Mouse (Mus musculus) fibroblast of lung, adult 2 months (primary cell): ENCODE measurements at regions not wholly inside any gene's neighbourhood (a gene's known extent, or its start where the extent isn't known, plus 50 kb on each side); places are given as distances from the start of the nearest gene placed in this dataset.
"Not testable (repeated sequence)": the region's sequence is repeated elsewhere in the genome, so short reads cannot be mapped to it uniquely, and the experiment has no call there.

Experiments used
- DNase-seq: peaks from one replicate; pipeline ENCODE4 v3.0.0-alpha.2; 2011; ENCODE audit warnings: low read depth

DNA sequence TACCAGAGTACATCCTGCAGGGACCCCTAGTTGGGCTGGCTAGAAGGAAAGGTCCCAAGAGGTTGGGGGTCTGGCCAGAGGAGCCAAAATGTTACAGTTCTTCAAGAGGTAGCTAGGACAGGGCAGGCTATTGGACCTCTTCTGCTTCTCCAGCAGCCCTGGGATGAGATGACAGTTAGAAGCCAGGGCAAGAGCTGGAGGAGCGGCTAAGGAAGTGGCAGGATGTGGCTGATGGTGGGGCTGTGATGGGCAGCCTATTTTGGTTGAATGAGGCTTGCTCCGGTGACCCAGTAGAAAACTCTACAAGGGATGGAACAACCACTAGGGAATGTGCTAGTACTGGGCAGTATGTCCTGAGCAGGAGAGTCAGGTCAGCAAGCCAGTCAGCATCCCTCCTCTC lies 82.8 kb downstream of the Ddx11 start:
- no peak for DNase-seq

DNA sequence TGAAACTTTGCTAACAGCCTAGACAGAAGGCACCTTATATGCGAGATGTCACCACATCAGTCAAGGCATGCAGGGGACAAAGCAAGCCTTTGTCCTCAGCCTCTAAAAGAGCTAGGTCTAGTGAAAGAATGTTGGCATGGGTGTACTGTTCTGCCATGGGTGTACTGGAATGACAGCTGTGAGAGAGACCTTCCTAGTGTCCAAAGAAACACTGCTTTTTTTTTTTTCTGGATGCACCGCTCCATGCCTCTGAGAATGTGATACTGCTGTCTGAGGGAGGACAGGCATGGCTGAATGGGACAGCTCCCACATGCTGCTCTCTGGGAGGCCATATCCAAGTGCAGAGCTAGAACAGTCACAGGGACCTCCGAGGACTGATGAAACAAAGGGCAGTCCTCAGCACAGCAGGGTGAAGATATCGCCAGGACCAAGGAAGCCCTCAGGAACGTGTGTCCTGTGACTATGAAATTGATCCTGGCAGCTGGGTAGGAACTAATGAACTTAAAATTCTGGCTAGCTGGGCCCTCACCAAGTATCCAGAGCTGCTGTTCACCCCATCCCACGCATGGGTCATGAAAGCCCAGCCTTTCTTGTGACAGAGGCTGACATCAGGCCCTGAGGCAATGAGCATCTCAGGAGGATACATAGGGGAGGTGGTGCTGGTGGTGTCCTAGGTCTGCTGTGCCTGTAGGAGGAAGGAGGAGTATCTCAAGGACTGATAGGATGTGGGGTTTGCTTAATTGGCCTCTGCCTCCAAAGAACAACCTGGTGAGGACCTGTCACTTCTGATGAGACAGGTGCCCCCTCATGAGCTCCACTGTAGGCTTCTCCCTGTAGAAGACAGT lies 84.6 kb downstream of the Ddx11 start:
- DNase-seq, result not testable (repeated sequence)

DNA sequence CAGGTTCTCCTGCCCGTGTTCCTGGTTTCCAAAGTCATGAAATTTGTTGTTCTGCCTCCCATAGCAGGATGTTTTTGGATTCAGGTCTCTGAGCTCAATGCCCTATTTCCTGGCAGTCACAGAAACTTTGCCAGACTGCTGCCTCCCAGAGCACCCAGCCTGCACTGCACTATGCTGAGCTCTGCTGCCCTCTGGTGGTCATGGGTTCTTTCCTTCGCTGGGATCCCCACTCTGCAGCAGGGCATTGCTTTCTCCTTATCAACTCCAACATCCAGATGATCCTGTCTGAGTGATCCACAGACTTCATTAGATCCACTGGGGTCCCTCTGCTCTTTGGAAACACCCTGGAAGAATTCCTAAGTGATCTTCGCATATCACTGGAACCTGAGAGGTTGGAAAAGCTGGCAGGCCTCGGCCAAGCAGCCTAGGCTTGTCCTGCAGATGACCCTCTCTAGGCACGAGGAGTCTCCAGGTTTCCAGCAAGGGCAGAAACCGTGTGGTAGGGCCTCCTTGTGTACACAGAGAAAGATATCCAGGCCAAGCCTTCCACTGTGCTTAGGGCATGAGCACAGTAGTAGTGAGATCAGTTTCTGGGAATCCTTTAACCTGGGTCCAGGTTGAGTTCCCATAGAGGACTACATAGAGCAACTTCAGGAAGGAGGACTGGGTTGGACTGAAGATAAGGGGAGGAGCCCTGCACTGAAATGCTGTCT lies 85.6 kb downstream of the Ddx11 start:
- DNase-seq, result not testable (repeated sequence)

DNA sequence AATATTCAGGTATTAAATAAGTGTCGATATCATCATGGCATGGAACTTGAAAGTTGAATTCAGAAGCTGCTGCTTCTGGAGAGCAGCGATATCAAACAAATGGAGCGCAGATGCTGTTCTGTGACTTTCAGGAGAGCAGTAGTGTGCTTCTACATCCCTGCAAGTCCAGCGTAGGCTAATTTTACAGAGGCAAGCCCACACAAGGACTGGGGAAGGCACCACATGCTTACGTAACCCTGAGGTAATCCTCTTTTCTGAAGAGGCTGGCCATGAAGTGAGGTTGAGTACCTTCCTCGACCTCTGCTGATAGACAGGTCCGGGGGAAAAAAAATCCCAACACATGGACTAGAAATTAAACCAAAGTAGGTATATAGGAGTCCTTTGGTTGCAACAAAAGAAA lies 88.2 kb downstream of the Ddx11 start:
- no peak for DNase-seq

DNA sequence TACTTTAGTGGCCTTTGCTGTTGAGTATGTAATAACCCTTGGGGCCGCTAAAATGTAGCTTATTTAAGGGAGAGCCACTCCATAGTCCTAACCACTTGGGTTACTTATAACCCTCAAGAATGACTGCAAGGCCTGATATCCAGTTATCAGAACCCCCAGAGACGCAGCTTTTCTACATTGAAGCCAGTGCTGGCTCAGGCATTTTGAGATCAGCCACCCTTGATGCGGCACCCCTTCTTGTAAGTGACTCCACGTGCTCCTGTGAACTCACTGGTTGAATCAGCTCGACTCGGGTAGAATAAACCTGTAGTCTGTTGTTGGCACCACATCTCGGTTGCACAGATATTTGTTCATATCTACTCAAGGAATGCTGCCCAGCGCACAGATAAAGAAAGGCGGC lies 89.3 kb downstream of the Ddx11 start:
- no peak for DNase-seq

DNA sequence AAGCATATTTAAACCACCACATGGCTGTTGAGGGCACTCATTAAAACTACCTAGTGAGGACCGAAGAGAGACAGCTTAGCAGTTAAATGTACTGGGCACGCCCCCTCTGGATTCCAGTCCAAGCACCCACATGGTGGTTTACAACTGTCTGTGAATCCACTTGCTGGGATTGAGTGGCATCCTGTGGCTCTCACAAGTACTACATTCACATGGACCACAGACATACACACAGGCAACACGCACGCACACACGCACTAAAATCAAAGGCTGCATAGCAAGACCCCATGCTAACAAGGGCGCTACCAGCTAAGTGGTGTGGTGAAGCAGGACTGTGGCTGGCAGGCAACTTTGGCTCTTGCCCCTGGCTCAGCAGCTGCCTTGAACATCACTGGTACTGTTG lies 95.0 kb downstream of the Ddx11 start:
- no peak for DNase-seq

DNA sequence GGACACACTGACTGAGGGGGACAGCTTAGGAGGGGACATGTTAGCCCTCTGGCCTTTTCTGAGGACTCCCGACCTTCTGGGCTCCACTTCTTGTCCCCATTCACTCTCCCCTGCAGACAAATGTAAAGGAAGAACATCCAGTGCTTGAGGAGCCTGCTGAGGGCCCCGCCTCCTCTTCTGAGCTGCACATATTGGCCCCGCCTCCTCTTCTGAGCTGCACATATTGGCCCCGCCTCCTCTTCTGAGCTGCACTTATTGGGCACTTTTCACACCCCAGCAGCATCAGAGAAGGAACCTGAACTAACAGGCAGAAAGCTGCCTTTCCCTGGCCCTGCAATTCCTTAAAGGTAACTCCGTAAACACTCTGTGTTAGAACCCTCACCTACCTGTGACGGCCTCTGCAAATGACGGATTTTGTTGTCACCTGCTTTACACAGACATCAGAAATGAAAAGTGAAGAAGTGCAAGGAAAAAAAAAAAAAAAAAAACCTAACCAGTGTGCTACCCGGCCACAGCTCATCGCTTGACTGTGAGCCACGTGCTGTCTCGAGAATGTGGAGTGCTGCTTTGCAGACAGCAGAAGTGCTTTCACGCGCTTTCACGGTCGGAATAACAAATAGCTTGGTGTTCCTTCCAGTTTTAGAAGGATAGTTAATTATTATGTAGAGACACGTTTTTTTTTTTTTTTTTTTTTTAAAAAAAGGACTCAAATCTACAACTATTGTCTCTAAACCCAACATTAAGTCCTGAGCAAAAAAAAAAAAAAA lies 96.5 kb downstream of the Ddx11 start:
- DNase-seq, result no peak

DNA sequence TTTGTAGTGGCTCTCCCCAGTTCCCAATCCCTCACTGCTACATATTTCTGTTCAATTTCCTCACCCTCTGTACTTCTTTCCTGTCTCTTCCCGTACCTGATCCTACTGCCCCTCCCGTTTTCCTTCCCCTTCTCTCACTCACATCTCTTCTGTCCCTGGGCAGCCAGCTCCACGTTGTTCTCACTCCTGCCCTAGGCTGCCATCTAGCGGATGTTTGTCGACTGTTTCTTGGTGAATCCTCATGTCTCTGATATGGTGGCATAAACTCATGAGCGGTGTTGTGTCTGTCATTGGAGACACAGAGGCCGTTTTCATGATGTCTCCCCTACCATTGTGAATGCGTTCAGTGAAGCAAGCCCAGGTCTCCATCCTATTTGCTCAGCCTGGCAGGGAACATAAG lies 97.9 kb downstream of the Ddx11 start:
- peak; percentile 17 for DNase-seq

DNA sequence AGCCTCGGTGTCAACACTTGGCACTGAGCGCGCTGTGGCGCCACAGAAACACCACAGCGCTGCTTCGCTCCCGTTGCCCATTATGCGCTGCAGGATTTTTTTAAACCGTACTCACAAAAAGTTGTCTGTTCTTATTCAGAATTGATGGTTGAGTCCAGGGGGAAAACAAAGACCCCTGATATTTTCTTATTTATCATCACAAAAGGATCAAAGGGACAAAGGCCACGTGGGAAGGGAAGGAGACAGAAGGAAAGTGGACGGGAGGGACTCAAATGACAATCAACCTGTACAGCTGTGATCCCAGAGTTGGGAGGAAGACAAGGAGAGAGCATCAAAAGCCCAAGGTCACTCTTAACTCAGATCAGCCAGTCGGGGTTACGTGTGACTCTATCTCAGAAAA lies 100.4 kb downstream of the Ddx11 start:
- no peak for DNase-seq

DNA sequence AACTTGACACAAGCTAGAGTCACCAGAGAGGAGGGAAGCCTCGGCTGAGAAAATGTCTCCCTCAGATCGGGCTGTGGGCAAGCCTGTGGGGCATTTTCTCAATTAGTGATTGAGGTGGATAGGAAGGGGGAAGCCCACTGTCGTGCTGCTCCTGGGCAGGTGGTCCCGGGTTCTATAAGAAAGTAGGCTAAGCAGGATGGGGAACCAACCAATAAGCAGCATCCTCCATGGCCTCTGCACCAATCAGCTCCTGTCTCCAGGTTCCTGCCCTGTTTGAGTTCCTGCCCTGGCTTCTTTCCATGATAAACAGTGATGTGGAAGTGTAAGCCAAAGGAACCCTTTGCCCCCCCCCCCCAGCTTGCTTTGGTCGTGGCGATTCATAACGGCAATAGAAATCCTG lies 100.9 kb downstream of the Ddx11 start:
- no peak for DNase-seq

DNA sequence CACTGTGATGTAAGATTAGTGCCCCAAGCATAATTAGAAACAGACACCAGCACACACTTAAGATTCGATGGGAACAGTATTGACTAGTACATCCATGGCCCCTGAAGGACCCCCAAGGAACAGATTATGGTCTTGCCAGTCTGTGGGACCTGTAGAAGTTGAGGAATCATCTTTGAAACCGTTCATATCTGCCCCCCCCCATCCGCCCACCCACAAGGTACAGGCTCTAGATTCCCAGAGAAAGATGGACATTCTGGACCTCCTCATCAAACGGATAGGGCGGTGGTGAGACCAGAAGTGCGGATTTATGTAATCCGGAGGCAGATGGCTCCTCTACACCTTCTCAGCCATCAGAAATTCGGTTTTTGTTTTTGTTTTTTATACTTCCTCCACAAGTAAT lies 109.1 kb downstream of the Ddx11 start:
- DNase-seq, result no peak

DNA sequence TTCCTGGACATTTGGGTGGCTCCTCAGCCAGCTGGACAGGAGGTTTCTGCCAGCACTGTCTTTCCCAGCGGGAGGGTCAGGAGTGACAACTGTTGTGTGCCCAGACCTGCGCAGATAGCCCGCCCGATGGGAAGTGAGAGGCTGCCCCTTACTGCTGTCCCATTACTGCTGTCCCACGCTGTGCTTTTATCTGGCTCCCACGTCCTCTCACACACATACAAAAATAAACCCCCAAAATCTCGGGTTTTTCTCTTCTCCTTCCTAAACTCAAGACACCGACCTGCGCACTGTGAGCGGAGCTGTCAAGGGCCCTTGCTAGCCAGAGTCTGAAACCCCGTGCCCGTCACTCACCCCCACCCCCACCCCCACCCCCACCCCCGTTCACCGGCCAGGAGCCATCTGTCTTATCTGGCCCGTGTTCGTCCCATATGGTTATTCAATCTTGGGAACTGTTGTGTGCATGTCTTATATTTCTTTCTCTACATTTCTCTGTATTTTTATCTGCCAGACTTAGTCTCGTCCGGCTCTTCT lies 109.6 kb downstream of the Ddx11 start:
- no peak for DNase-seq

DNA sequence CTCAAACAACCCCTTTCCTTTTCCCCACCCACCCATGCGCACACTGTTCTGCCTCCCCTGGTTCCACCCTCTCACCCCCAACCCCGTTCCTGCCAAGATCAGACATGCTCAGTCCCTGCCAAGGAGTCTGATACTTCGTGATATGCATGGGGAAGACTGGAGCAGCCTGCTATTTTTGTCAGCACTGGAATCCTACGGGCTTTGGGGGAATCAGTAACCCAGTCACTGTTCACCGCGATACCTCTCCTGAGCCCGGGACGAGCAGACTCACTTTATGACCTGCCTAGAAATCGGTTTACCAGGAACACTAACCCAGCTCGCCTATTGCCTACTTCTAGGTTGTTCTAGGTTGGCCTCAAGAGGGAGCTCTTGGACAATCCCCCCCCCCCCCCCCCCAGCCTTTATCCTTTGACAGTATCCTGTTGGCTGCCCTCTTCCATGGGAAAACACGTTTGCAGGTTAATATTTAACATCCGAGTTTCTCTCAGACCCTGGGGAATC lies 110.2 kb downstream of the Ddx11 start:
- no peak for DNase-seq

DNA sequence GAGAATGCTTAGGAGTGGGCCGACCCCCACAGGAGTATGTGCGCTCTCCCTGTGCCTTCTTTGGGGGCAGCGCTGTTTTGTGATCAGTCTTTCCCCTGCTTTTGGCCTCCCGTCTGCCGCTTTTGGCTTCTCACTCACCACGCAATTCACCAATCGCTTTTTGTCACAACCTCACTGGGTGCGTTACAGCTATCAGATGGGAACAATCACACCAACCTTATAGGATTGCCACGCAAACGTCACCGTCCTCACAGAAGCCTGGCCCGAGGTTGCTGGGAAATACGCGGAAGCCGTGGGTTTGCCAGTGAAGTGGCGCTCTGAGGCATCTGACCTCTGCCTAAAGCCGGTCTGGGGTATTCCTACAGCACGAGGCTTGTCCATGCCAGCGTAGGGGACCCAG lies 111.1 kb downstream of the Ddx11 start:
- DNase-seq, result no peak

DNA sequence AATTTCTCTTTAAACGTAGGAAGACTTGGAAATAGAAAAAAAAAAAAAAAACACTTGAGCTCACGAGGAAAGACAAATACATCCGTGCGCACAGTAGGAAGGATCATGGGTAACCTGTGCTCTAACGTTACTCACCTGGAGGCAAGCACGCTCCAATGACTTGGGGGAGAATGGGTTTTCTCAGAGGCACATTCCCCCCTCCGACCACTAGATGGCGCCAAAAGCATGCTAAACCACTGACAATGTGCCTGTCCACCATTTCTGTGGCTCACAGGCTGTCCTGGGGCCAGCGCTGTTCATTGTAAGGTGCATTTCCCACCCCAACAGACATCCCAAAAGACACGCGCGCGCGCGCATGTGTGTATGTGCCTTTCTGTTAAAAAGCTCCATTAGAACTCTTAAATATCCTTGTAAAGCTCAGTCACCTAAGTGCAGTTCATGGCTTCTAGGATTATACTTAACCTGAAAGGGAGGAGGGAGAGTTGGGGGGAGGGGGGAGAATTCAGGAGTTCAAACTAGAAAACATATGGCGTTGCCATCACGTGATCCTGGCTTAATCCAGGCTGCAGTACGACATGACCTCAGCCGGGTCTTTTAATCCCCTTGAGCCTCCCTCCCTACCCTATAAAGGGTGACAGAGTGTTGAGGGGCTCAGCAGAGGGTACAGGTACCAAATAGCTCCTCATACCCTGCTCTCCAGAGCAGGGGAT lies 111.9 kb downstream of the Ddx11 start:
- peak; percentile 42 for DNase-seq

DNA sequence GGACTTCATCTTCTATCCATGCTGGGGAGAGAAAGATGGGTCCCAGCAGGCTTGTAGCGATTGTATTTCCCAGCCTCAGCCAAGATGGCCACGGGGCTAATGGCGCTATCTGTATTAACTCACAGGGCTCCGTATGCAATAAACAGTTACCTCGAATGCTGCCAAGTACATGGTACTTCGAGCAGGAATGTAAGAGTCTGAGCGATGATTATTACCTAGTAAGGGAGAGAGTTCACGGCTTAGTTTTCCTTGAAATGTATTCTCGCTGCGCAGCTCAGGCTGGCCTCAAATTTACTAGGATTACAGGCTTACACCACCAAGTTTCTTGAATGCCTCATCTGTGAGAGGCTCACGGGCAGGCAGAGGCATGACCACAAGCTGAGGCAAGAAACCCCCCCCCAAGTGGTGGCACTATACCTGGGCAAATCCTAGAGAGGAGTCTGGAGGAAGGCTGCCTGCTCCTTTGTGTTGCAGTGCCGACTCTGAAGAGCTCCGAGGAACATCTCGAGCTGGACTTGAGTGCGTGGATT lies 112.6 kb downstream of the Ddx11 start:
- DNase-seq, result no peak

DNA sequence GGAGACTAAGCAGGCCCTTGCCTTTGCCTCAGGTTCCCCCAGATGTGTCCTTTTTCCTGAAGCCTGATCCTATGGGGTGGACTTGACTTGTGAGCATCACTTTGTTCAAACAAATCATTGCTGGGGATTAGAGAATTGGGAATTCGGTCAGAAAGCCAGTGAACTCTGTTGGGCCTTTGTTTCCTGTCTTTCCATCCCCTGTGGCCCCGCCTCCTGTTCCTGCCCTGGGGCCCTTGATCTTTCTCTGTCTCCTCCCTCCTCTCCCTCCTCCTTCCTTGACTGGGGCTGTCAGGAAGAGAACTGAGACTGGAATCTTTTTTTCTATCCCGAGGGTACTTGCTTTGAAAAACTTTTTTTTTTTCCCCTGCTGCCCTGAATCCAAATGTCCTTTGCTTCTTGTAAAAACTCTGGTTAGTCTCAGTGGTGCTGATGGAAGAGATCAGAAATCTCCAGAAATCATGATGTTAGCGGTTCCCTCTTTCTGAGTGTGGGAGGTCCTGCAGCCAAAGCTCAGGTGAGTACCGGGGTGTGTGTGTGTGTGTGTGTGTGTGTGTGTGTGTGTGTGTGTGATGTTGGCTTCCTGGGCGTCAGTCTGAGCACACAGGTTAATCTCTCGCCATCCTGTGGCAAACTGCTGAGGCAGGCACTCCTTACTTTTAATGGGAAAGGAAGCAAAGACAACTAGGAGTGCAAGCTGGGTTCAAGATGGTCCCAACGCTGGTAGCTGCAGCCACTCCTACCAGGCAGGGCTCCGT lies 118.7 kb downstream of the Ddx11 start:
- DNase-seq, result no peak

DNA sequence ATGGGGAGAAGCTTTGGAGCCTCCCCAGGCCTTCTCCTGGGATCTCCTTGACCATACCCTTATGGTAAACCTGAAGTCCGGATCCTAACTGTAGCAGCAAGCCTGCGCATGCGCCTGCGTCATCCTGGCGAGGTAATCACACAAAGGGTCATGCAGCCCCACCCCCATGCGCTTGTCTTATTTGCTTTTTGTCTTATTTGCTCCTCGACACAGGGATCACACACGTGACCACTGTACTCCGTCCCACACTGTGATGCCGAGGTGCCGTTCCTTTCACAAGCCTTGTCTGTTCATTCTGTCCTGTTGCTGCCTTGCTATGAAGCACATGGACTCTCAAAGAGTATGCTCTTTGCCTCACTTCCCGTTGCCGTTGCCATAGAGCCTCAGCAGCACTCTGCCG lies 120.9 kb downstream of the Ddx11 start:
- DNase-seq, result no peak

DNA sequence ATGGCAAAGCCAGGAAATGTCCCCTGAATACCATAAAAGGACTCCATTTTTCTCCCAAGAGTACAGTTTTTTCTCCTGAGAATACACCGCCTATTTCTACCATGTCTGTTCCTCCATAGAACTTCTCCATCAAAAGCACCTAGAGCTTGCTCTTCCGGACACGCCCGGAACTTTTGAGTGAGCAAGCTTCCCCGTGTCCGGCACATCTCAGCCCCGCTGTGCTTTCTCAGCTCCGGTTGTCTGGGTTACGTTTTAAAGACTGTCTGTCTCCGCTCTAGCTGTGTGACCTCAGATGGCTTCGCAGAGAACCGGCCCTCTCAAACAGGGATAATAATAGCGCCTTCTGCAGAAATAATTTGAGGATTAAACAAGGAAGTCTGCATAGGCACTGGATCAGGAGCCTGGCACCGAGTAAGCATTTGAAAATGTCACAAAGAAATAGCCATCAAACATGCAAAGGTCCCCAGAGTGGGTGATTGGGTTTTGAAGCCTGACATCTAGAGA lies 122.8 kb downstream of the Ddx11 start:
- DNase-seq, result no peak

DNA sequence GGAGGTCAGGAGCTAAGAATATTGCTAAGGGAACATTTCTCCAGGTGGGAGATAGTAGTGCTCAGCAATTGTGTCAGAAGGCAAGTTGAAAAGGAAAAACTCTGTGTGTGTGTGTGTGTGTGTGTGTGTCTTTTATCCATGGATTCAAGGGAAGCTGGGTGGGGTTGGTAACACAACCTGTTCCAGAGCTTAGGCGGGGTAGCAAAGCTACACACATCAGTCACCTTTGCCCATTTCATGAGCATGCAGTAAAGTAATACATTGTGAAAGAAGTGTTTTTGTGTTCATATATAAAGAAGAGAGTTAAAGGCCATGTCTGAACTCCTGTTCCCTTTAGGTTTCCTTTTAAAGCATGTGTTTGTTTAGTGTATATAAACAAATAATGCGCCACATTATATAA lies 128.2 kb downstream of the Ddx11 start:
- DNase-seq, result no peak

DNA sequence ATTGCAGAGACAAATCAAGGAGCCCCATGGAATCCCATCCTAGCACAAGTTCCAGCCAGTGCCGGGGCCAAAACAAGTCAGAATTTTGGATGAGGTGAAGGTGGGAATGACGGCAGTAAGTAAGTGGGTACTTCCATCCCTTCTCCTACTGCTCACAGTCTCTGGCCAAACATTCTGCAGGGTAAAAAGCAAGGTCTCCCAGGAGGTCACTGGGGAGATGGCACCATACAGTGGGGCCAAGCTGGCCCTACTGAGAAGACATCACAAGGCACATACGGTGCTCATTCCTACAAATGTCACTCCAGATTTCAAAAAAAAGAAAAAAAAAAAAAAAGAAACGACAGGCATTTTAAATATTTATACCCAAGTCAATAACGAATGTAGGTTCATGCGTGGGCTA lies 129.6 kb downstream of the Ddx11 start:
- DNase-seq, result no peak
